Mouse (Mus musculus) neural tube, embryonic 14.5 days (tissue): ENCODE data around the gene Bcas3. TPM values are rescaled to one million over a fixed set of nuclear protein-coding genes. Genes with fewer than 3 reads are reported as not detected.

Experiments
- ATAC-seq: fragments of 200-750 bp; cut with Nextera tagmentation; 2 replicates; pipeline ENCODE4 v1.8.0; 2017; ENCODE audit warnings: low read depth, mild to moderate bottlenecking, moderate TSS enrichment, moderate library complexity
- H3K27ac ChIP-seq: fragments of 300-500 bp; sonication (generic); 2 replicates; pipeline ENCODE4 v1.5.1; 2014; ENCODE audit warnings: low read depth, mild to moderate bottlenecking, control low read depth, low read length, moderate library complexity, mixed read lengths
- H3K27me3 ChIP-seq: fragments of 300-500 bp; sonication (generic); 2 replicates; pipeline ENCODE4 v1.6.1; 2014; ENCODE audit warnings: low read length; ENCODE audit not compliant: control insufficient read depth, insufficient read depth
- H3K36me3 ChIP-seq: fragments of 300-500 bp; sonication (generic); 2 replicates; pipeline ENCODE4 v1.6.1; 2014; ENCODE audit warnings: low read length, mixed read lengths; ENCODE audit not compliant: control insufficient read depth, insufficient read depth
- H3K4me1 ChIP-seq: fragments of 300-500 bp; sonication (generic); 2 replicates; pipeline ENCODE4 v1.6.1; 2014; ENCODE audit warnings: low read length; ENCODE audit not compliant: control insufficient read depth, insufficient read depth
- H3K4me2 ChIP-seq: fragments of 300-500 bp; sonication (generic); 2 replicates; pipeline ENCODE4 v1.6.1; 2014; ENCODE audit warnings: mild to moderate bottlenecking, low read depth, low read length, control low read depth
- H3K4me3 ChIP-seq: fragments of 300-500 bp; sonication (generic); 2 replicates; pipeline ENCODE4 v1.5.1; 2014; ENCODE audit warnings: low read depth, low read length, control low read depth, mixed read lengths
- H3K9ac ChIP-seq: fragments of 300-500 bp; sonication (generic); replicated peaks from 2 replicates; pipeline ENCODE4 v1.6.1; 2014; ENCODE audit warnings: low read depth, mild to moderate bottlenecking, control low read depth, low read length, mixed read lengths
- H3K9me3 ChIP-seq: fragments of 300-500 bp; sonication (generic); 2 replicates; pipeline ENCODE4 v1.6.1; 2016; ENCODE audit warnings: low read length; ENCODE audit not compliant: control insufficient read depth
- WGBS: fragments of 180-500 bp; shearing (Covaris S2); extraction: QIAGEN DNeasy Blood & Tissue Kit; methylation state at CpG from one replicate; pipeline ENCODE4 v1.1.7; 2014; 5-methylcytosine and 5-hydroxymethylcytosine counted together
- polyA plus RNA-seq: library from polyadenylated mRNA; unstranded; fragments of >200 nt; fragmentation: Nextera tagmentation; extraction: Ambion mirVana; gene quantifications from 2 replicates; pipeline ENCODE4 v1.2.1, GENCODE M21; 2014

Gene Bcas3
- polyA plus RNA-seq, 1 experiment from 2014 or later = 30.9 TPM

- Histone ChIP-seq H3K9ac (no peak overlapping the region), H3K36me3 (no peaks in the 10 kb centered on the region), H3K27me3 (no peaks in the 10 kb centered on the region; the same call in 1 of the 2 replicates), H3K4me2 (no peak overlapping the region), H3K4me3 (no peak overlapping the region), H3K4me1 (peaks cover 11% of the 10 kb centered on the region), H3K27ac (no peak overlapping the region), H3K9me3 (no peaks in the 10 kb centered on the region)
- WGBS = 50% methylated on average over 11 of the region's 11 CpGs
- ATAC-seq = no peak
Measured at GRCm38 (mm10) chr11:85525979-85526775, 173.2 kb downstream of the Bcas3 start.

DNA sequence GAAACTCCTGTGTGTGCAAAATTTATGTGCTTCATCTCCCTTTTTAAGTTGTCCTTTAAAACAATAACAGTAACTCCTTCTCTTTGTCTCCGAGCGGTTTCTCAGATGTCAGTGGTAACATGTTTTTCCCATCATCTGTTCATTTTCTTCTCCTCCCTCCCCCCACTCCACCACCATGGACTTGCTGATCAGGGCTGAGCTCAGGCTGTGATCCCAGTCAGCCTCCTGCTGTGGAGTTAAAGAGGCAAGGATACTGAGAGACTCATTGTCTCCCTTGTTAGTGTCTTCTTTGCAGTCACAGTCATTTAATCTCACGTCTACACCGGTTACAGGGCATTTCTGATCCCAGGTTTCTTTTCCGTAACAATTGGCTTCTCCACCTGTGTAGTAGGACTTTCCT lies 174.3 kb downstream of the Bcas3 start:
- no peaks in the 10 kb centered on the region; the same call in 1 of the 2 replicates for H3K27me3 ChIP-seq
- H3K4me1 ChIP-seq = peaks cover 11% of the 10 kb centered on the region
- no peak overlapping the region for H3K4me3 ChIP-seq
- no peak for ATAC-seq
- H3K27ac ChIP-seq = no peak overlapping the region
- no peak overlapping the region for H3K4me2 ChIP-seq
- H3K9ac ChIP-seq = no peak overlapping the region
- H3K9me3 ChIP-seq = no peaks in the 10 kb centered on the region
- WGBS = 37% methylated on average over 5 of the region's 5 CpGs
- H3K36me3 ChIP-seq = no peaks in the 10 kb centered on the region

DNA sequence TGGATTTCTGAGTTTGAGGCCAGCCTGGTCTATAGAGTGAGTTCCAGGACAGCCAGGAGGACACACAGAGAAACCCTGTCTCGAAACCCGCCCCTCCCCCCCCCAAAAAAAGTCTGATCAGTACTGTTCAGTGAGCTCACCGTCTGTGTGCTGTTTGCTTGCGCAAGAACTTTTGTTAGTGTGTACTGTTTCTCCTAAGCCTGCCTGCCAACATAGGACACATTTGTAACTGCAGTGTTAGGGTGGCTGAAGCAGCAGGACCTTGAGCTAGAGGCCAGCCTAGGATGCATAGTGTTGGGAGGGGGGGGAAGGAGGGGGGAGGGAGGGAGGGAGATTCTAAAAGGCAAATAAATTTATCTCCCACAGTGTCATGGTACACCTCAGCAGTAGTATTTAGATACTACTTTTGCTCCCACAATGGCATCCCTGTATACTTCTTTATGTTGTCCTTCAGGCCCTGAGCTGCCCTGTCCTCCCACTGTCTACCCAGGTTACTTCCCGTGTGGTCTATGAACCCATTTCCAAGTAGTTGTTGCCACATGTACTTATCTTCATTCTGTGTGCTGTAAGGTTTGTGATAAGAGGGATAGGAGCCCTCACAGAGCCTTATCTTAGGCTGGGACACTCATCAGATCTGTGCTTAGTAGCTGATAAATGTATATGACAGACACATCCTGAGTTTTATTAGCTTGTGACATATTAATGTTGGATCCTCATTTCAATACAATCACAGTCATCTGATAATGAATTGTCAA lies 176.7 kb downstream of the Bcas3 start:
- Histone ChIP-seq H3K9me3 (no peaks in the 10 kb centered on the region), H3K4me2 (no peak overlapping the region), H3K4me3 (no peak overlapping the region), H3K27ac (no peak overlapping the region), H3K27me3 (no peaks in the 10 kb centered on the region; the same call in 1 of the 2 replicates), H3K9ac (no peak overlapping the region), H3K4me1 (peaks cover 3% of the 10 kb centered on the region), H3K36me3 (no peaks in the 10 kb centered on the region)
- no peak for ATAC-seq
- 83% methylated on average over 5 of the region's 5 CpGs for WGBS

GRCm38 (mm10) chr11:85540989-85541388 lies 188.0 kb downstream of the Bcas3 start:
- H3K4me3 ChIP-seq = no peak overlapping the region
- no peaks in the 10 kb centered on the region for H3K9me3 ChIP-seq
- no peak overlapping the region for H3K9ac ChIP-seq
- H3K36me3 ChIP-seq = no peaks in the 10 kb centered on the region
- no peak for ATAC-seq
- no peak overlapping the region for H3K4me2 ChIP-seq
- WGBS = 86% methylated on average over 4 of the region's 4 CpGs
- no peaks in the 10 kb centered on the region for H3K4me1 ChIP-seq
- H3K27ac ChIP-seq = no peak overlapping the region
- no peaks in the 10 kb centered on the region for H3K27me3 ChIP-seq

DNA sequence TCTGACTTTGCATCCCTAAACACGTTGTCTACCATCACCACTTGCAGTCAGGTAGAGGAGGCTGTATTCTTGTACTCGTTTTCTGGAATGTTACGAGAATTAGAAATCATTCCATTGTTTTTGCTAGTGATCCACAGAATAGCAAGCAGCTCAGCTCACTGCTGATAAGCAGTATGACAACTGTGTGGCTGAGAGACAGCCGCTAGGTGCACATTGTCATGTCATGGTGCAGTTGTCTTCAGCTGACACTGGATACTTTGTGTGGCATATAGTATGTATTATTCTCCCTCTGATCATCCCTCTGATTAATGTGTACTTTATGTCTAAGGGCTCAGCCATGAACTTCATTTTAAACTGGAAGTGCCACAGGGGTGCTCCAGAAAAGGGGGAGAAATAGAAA lies 190.3 kb downstream of the Bcas3 start:
- Histone ChIP-seq H3K4me3 (no peak overlapping the region), H3K4me1 (no peaks in the 10 kb centered on the region), H3K4me2 (no peak overlapping the region), H3K9me3 (no peaks in the 10 kb centered on the region), H3K27ac (no peak overlapping the region), H3K36me3 (no peaks in the 10 kb centered on the region), H3K9ac (no peak overlapping the region), H3K27me3 (no peaks in the 10 kb centered on the region)
- 88% methylated on average over 4 of the region's 4 CpGs for WGBS
- no peak for ATAC-seq

DNA sequence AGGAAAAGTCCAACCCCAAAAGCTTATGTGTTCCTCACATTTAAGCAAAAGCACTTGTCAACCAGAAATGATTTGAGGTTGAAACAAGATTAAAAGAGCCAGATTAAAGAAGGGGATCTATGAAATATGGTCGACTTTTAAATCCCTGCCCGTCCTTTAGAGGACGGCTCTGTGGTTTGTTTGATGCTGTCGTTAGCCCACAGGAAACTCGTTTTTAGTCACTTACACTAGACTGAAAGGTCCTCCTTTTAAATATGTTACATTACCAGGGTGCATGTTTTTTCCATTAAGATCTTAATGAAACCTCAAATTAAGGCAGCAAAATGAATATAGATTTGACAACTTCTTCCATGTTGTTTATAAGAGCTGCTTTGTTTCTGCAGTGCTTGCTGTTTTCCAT lies 192.6 kb downstream of the Bcas3 start:
- H3K4me1 ChIP-seq = no peaks in the 10 kb centered on the region
- H3K4me2 ChIP-seq = no peak overlapping the region
- no peaks in the 10 kb centered on the region for H3K9me3 ChIP-seq
- H3K9ac ChIP-seq = no peak overlapping the region
- ATAC-seq = no peak
- no peak overlapping the region for H3K4me3 ChIP-seq
- no peak overlapping the region for H3K27ac ChIP-seq
- H3K36me3 ChIP-seq = no peaks in the 10 kb centered on the region
- H3K27me3 ChIP-seq = no peaks in the 10 kb centered on the region
- WGBS = 70% methylated on average over 5 of the region's 5 CpGs

DNA sequence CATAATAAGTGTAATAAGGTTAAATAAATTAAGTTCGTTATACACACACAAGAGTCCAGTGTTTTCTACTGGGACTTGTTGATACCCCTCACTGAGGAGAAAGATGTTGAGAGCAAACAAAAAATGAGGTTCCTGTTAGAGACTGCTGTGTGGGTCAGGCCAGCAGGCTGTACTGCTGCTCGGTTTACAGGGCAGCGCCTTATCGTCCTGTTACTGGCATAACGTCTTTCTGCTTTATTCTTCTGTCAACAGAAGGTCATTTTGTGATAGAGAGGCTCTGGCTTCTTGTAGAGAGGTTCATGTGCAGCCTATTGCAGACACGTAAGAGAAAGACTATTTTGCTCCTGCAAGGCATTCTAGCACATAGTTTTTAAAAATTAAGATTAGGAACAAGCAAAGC lies 195.0 kb downstream of the Bcas3 start:
- Histone ChIP-seq H3K9ac (no peak overlapping the region), H3K9me3 (no peaks in the 10 kb centered on the region), H3K27ac (no peak overlapping the region), H3K4me3 (no peak overlapping the region), H3K4me1 (no peaks in the 10 kb centered on the region), H3K27me3 (no peaks in the 10 kb centered on the region), H3K4me2 (no peak overlapping the region), H3K36me3 (no peaks in the 10 kb centered on the region)
- WGBS = 72% methylated on average over 6 of the region's 6 CpGs
- no peak for ATAC-seq

DNA sequence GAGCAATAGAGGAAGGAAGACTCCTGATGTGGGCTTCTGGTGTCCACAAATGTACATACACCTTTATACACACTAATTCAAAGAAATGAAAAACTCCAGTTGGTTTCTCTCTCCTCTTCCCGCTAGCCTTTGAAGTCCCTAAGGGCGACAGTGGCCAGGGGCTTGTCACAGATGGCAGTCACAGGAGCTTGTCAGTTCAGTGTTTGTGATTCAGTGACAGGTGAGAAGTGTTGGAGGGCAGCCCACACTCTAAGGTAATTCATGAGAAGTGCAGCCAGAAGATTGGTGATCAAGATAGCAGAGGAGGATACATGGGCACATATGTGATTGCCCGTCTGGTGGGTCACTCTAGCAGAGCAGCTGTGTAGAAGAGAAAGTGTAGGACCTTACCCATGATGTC lies 196.7 kb downstream of the Bcas3 start:
- Histone ChIP-seq H3K9me3 (no peaks in the 10 kb centered on the region), H3K27me3 (no peaks in the 10 kb centered on the region), H3K4me3 (no peak overlapping the region), H3K4me2 (no peak overlapping the region), H3K36me3 (no peaks in the 10 kb centered on the region), H3K4me1 (no peaks in the 10 kb centered on the region), H3K9ac (no peak overlapping the region), H3K27ac (no peak overlapping the region)
- no peak for ATAC-seq
- 71% methylated on average over 3 of the region's 3 CpGs for WGBS

- no peaks in the 10 kb centered on the region for H3K9me3 ChIP-seq
- no peak overlapping the region for H3K9ac ChIP-seq
- H3K4me2 ChIP-seq = no peak overlapping the region
- 61% methylated on average over 1 of the region's 1 CpGs for WGBS
- no peak overlapping the region for H3K27ac ChIP-seq
- no peaks in the 10 kb centered on the region for H3K4me1 ChIP-seq
- H3K4me3 ChIP-seq = no peak overlapping the region
- no peaks in the 10 kb centered on the region for H3K27me3 ChIP-seq
- no peaks in the 10 kb centered on the region for H3K36me3 ChIP-seq
- ATAC-seq = no peak
Measured at GRCm38 (mm10) chr11:85555066-85555465, 202.1 kb downstream of the Bcas3 start.
